Mouse (Mus musculus): Measurements from ENCODE around the gene Mtx1.
"Not testable (repeated sequence)": the region's sequence is repeated elsewhere in the genome, so short reads cannot be mapped to it uniquely, and the experiment has no call there.

The Mtx1 gene

GRCm38 (mm10) chr3:89183058-89183958 is 43.6 kb downstream of the Mtx1 start, which contains the start of gene Fam189b:
TSS of gene Fam189b (plus strand) at chr3:89183143.
- peak; percentile 84 for DNase-seq (ENCODE audit: low spot score)

GRCm38 (mm10) chr3:89182531-89183057 is 44.3 kb downstream of the Mtx1 start:
- DNase-seq (ENCODE audit: low spot score), result no peak

- no peak for DNase-seq (ENCODE audit: low spot score)
Measured at GRCm38 (mm10) chr3:89181749-89182500, 45.0 kb downstream of the Mtx1 start.

GRCm38 (mm10) chr3:89179056-89179455 is 47.8 kb downstream of the Mtx1 start:
- DNase-seq (ENCODE audit: low spot score), result no peak

GRCm38 (mm10) chr3:89178107-89178385 is 48.8 kb downstream of the Mtx1 start:
- no peak for DNase-seq (ENCODE audit: low spot score)

GRCm38 (mm10) chr3:89177242-89178106 is 49.4 kb downstream of the Mtx1 start, which contains the start of gene Scamp3:
TSS of gene Scamp3 (plus strand) at chr3:89177473.
- DNase-seq (ENCODE audit: low spot score), result peak; percentile 94

GRCm38 (mm10) chr3:89176421-89176820 is 50.5 kb downstream of the Mtx1 start:
- DNase-seq (ENCODE audit: low spot score), result no peak

GRCm38 (mm10) chr3:89175544-89175943 is 51.3 kb downstream of the Mtx1 start:
- DNase-seq (ENCODE audit: low spot score), result no peak

GRCm38 (mm10) chr3:89174844-89175243 is 52.0 kb downstream of the Mtx1 start:
- DNase-seq (ENCODE audit: low spot score), result no peak

- DNase-seq (ENCODE audit: low spot score), result no peak
Measured at GRCm38 (mm10) chr3:89166945-89167344, 59.9 kb downstream of the Mtx1 start.

- no peak for DNase-seq (ENCODE audit: low spot score)
Measured at GRCm38 (mm10) chr3:89165268-89165870, 61.5 kb downstream of the Mtx1 start.

GRCm38 (mm10) chr3:89164506-89165267 is 62.2 kb downstream of the Mtx1 start, which contains the start of gene Clk2:
TSS of gene Clk2 (plus strand) at chr3:89164795.
- peak; percentile 95 for DNase-seq (ENCODE audit: low spot score)

GRCm38 (mm10) chr3:89163643-89164245 is 63.1 kb downstream of the Mtx1 start:
- DNase-seq (ENCODE audit: low spot score), result no peak

GRCm38 (mm10) chr3:89163123-89163522 is 63.8 kb downstream of the Mtx1 start:
- no peak for DNase-seq (ENCODE audit: low spot score)

GRCm38 (mm10) chr3:89161786-89162185 is 65.1 kb downstream of the Mtx1 start:
- DNase-seq (ENCODE audit: low spot score), result no peak

GRCm38 (mm10) chr3:89161207-89161606 is 65.7 kb downstream of the Mtx1 start:
- DNase-seq (ENCODE audit: low spot score), result not testable (repeated sequence)

GRCm38 (mm10) chr3:89159616-89160344 is 67.1 kb downstream of the Mtx1 start, which contains the start of gene Hcn3:
TSS of gene Hcn3 (minus strand) at chr3:89160196.
- peak; percentile 26 for DNase-seq (ENCODE audit: low spot score)

- DNase-seq (ENCODE audit: low spot score), result peak; percentile 49
Measured at GRCm38 (mm10) chr3:89159211-89159610, 67.7 kb downstream of the Mtx1 start.

Measured in lung, postnatal 25 days (tissue).